In genomic region chr1:18583358-18584128, GRCm38 (mm10) we compare ENCODE assay signal across 24 mouse cellular contexts.
DNase-seq lines count a peak whose midpoint lies in the region; ATAC-seq and TF ChIP-seq lines count a peak whose summit lies in the region.
"Had no signal": no experiment of that assay in that cellular context is flagged by ENCODE, and none has a peak within 500 bp of the region (broad histone marks: within the 10 kb centered on the region; RNA-seq: fewer than 3 reads in every experiment).

No protein-coding gene starts in this region.

- no peak overlapping the region for H3K27ac ChIP-seq in forebrain, embryonic 14.5 days (ENCODE audit: low read depth, low read length)
- H3K27ac ChIP-seq in forebrain, embryonic 15.5 days (replicated peaks), result no peak overlapping the region
- H3K27ac ChIP-seq in forebrain, embryonic 16.5 days (ENCODE audit: low read length), result no peak overlapping the region
- H3K27ac ChIP-seq in midbrain, postnatal 0 days (ENCODE audit: low read depth, low read length), result no peak overlapping the region
- H3K27ac ChIP-seq in stomach, postnatal 0 days (replicated peaks), result no peak overlapping the region
- H3K27ac ChIP-seq: embryonic facial prominence, embryonic 15.5 days; gastrocnemius, adult 2 months; heart, embryonic 10.5 days; hindbrain, embryonic 14.5 days; intestine, embryonic 15.5 days had no signal

- peak; percentile 30 for DNase-seq in forebrain, embryonic 14.5 days (ENCODE audit: low spot score)
- DNase-seq in Muller cell, postnatal 12 days (ENCODE audit: inconsistent ontology term), result peak; percentile 37
- no peak for DNase-seq in midbrain, postnatal 0 days (ENCODE audit: low spot score)
- DNase-seq in gastrocnemius, postnatal 4 days (ENCODE audit: low spot score in 2 of 2), result no peak
- DNase-seq in stomach, postnatal 0 days (ENCODE audit: low spot score), result no peak
- DNase-seq: adrenal gland, adult 8-10 months; adrenal gland, postnatal 36 days; cerebellum, adult 11 months; cerebellum, adult 8-10 months; cerebellum, postnatal 14 days; embryo, embryonic 11 days; gastrocnemius, adult 2 months; gastrocnemius, postnatal 36 days; heart, adult 18-20 months; heart, postnatal 10 days; heart, postnatal 4 days had no signal

- H3K4me1 ChIP-seq in forebrain, embryonic 14.5 days (ENCODE audit: control insufficient read depth, insufficient read depth, low read length), result no peaks in the 10 kb centered on the region
- H3K4me1 ChIP-seq in forebrain, embryonic 15.5 days, result no peaks in the 10 kb centered on the region
- H3K4me1 ChIP-seq in forebrain, embryonic 16.5 days (replicated peaks; ENCODE audit: control insufficient read depth, insufficient read depth, low read length), result no peaks in the 10 kb centered on the region
- no peaks in the 10 kb centered on the region for H3K4me1 ChIP-seq in midbrain, postnatal 0 days (ENCODE audit: insufficient read depth, low read length)
- no peaks in the 10 kb centered on the region for H3K4me1 ChIP-seq in stomach, postnatal 0 days (replicated peaks; ENCODE audit: control insufficient read depth, insufficient read depth)
- H3K4me1 ChIP-seq: embryonic facial prominence, embryonic 15.5 days; heart, embryonic 10.5 days; intestine, embryonic 15.5 days had no signal

- TF ChIP-seq EP300 in stomach, postnatal 0 days (optimal IDR thresholded peaks at IDR 0.05), result no peak

- H3K4me2 ChIP-seq in forebrain, embryonic 14.5 days (ENCODE audit: low read length), result no peak overlapping the region
- H3K4me2 ChIP-seq in forebrain, embryonic 15.5 days (replicated peaks), result no peak overlapping the region
- H3K4me2 ChIP-seq in forebrain, embryonic 16.5 days (ENCODE audit: low read length), result no peak overlapping the region
- no peak overlapping the region for H3K4me2 ChIP-seq in midbrain, postnatal 0 days (ENCODE audit: low read depth, low read length, poor library complexity, severe bottlenecking)
- no peak overlapping the region for H3K4me2 ChIP-seq in stomach, postnatal 0 days (replicated peaks; ENCODE audit: low read depth)
- H3K4me2 ChIP-seq: embryonic facial prominence, embryonic 15.5 days; hindbrain, embryonic 14.5 days; intestine, embryonic 15.5 days had no signal

- no peak overlapping the region for H3K9ac ChIP-seq in forebrain, embryonic 14.5 days (ENCODE audit: low read length)
- H3K9ac ChIP-seq in forebrain, embryonic 15.5 days (replicated peaks), result no peak overlapping the region
- H3K9ac ChIP-seq in forebrain, embryonic 16.5 days (replicated peaks; ENCODE audit: low read depth, low read length), result no peak overlapping the region
- H3K9ac ChIP-seq in midbrain, postnatal 0 days (replicated peaks; ENCODE audit: low read length, poor library complexity, severe bottlenecking), result no peak overlapping the region
- H3K9ac ChIP-seq in stomach, postnatal 0 days (ENCODE audit: low read length), result no peak overlapping the region
- H3K9ac ChIP-seq: embryonic facial prominence, embryonic 15.5 days; hindbrain, embryonic 14.5 days; intestine, embryonic 15.5 days had no signal

- no peak overlapping the region for H3K4me3 ChIP-seq in forebrain, embryonic 14.5 days (ENCODE audit: low read depth, low read length)
- no peak overlapping the region for H3K4me3 ChIP-seq in forebrain, embryonic 15.5 days
- no peak overlapping the region for H3K4me3 ChIP-seq in forebrain, embryonic 16.5 days (replicated peaks; ENCODE audit: low read length)
- H3K4me3 ChIP-seq in midbrain, postnatal 0 days (ENCODE audit: low read depth, low read length), result no peak overlapping the region
- H3K4me3 ChIP-seq in stomach, postnatal 0 days (ENCODE audit: low read depth, low read length), result no peak overlapping the region
- H3K4me3 ChIP-seq: embryonic facial prominence, embryonic 15.5 days; erythroblast, embryonic 14.5 days; gastrocnemius, adult 2 months; heart, embryonic 10.5 days; intestine, embryonic 15.5 days had no signal

- 57% methylated on average over 6 of the region's 6 CpGs for WGBS in forebrain, embryonic 14.5 days
- WGBS in forebrain, embryonic 15.5 days, result 54% methylated on average over 6 of the region's 6 CpGs
- WGBS in forebrain, embryonic 16.5 days, result 54% methylated on average over 6 of the region's 6 CpGs
- 46% methylated on average over 6 of the region's 6 CpGs for whole genome bisulfite sequencing in midbrain, postnatal 0 days
- 72% methylated on average over 6 of the region's 6 CpGs for WGBS in stomach, postnatal 0 days

- no peak for TF ChIP-seq CTCF in midbrain, postnatal 0 days (IDR thresholded peaks at IDR 0.05)
- TF ChIP-seq CTCF in stomach, postnatal 0 days (IDR thresholded peaks at IDR 0.05; ENCODE audit: low read depth), result no peak

- H3K9me3 ChIP-seq in forebrain, embryonic 14.5 days (replicated peaks; ENCODE audit: control insufficient read depth, low read length), result no peaks in the 10 kb centered on the region
- H3K9me3 ChIP-seq in forebrain, embryonic 15.5 days, result no peaks in the 10 kb centered on the region
- H3K9me3 ChIP-seq in forebrain, embryonic 16.5 days (ENCODE audit: control insufficient read depth, low read length), result no peaks in the 10 kb centered on the region
- H3K9me3 ChIP-seq in midbrain, postnatal 0 days (ENCODE audit: low read length), result no peaks in the 10 kb centered on the region
- H3K9me3 ChIP-seq in stomach, postnatal 0 days (ENCODE audit: control insufficient read depth, low read length), result no peaks in the 10 kb centered on the region
- H3K9me3 ChIP-seq: embryonic facial prominence, embryonic 15.5 days; heart, embryonic 10.5 days; intestine, embryonic 15.5 days had no signal

- no peaks in the 10 kb centered on the region for H3K27me3 ChIP-seq in forebrain, embryonic 14.5 days (replicated peaks; ENCODE audit: control insufficient read depth, insufficient read depth, low read length)
- H3K27me3 ChIP-seq in forebrain, embryonic 15.5 days, result no peaks in the 10 kb centered on the region
- H3K27me3 ChIP-seq in forebrain, embryonic 16.5 days (replicated peaks; ENCODE audit: control insufficient read depth, insufficient read depth, low read length), result no peaks in the 10 kb centered on the region
- no peaks in the 10 kb centered on the region for H3K27me3 ChIP-seq in midbrain, postnatal 0 days (ENCODE audit: insufficient read depth, low read length)
- no peaks in the 10 kb centered on the region for H3K27me3 ChIP-seq in stomach, postnatal 0 days (ENCODE audit: control insufficient read depth, insufficient read depth, low read length)
- H3K27me3 ChIP-seq: CH12.LX; embryonic facial prominence, embryonic 15.5 days; intestine, embryonic 15.5 days had no signal

- H3K36me3 ChIP-seq in forebrain, embryonic 14.5 days (ENCODE audit: control insufficient read depth, insufficient read depth, low read length), result no peaks in the 10 kb centered on the region
- H3K36me3 ChIP-seq in forebrain, embryonic 15.5 days, result no peaks in the 10 kb centered on the region
- no peaks in the 10 kb centered on the region for H3K36me3 ChIP-seq in forebrain, embryonic 16.5 days (ENCODE audit: control insufficient read depth, insufficient read depth)
- H3K36me3 ChIP-seq in midbrain, postnatal 0 days (ENCODE audit: insufficient read depth, low read length), result no peaks in the 10 kb centered on the region
- no peaks in the 10 kb centered on the region for H3K36me3 ChIP-seq in stomach, postnatal 0 days (ENCODE audit: control insufficient read depth, insufficient read depth, low read length)
- H3K36me3 ChIP-seq: embryonic facial prominence, embryonic 15.5 days; heart, embryonic 10.5 days; intestine, embryonic 15.5 days had no signal

- ATAC-seq in forebrain, embryonic 14.5 days, result peak; percentile 63
- no peak for ATAC-seq in forebrain, embryonic 15.5 days (replicated peaks)
- peak; percentile 49 for ATAC-seq in forebrain, embryonic 16.5 days
- peak; percentile 23; the same call in 1 of the 2 replicates for ATAC-seq in midbrain, postnatal 0 days (ENCODE audit: low FRiP score)
- ATAC-seq in stomach, postnatal 0 days (ENCODE audit: low FRiP score, low TSS enrichment), result no peak
- ATAC-seq: intestine, embryonic 15.5 days had no signal

Comparison
In these comparisons a context has a peak if more than half of its experiments do, and no peak if none do; other contexts are left out.
1. ATAC-seq: peak in forebrain, embryonic 14.5 days (single experiment), forebrain, embryonic 16.5 days (single experiment) and midbrain, postnatal 0 days (single experiment); none in forebrain, embryonic 15.5 days (single experiment) and stomach, postnatal 0 days (single experiment).
2. DNase-seq: peak in forebrain, embryonic 14.5 days (single experiment) and Muller cell, postnatal 12 days (single experiment); none in midbrain, postnatal 0 days (single experiment), gastrocnemius, postnatal 4 days (0 of 2) and stomach, postnatal 0 days (single experiment).